Mouse (Mus musculus) frontal cortex, postnatal 10 days (tissue): ENCODE data around the gene D830030K20Rik.
"Not testable (repeated sequence)": the region's sequence is repeated elsewhere in the genome, so short reads cannot be mapped to it uniquely, and the experiment has no call there.

ENCODE experiments used
- DNase-seq, 2 experiments: peaks; one replicate each; pipeline ENCODE4 v3.0.0; 2022; ENCODE audit warnings: low spot score in 2 of 2, mixed read lengths in 1 of 2

Gene D830030K20Rik

GRCm38 (mm10) chr14:3208272-3209152 lies at the start of gene D830030K20Rik:
TSS of gene D830030K20Rik (plus strand) at chr14:3208488.
- peak in 1 of 2 experiments; percentile 4 for DNase-seq

DNA sequence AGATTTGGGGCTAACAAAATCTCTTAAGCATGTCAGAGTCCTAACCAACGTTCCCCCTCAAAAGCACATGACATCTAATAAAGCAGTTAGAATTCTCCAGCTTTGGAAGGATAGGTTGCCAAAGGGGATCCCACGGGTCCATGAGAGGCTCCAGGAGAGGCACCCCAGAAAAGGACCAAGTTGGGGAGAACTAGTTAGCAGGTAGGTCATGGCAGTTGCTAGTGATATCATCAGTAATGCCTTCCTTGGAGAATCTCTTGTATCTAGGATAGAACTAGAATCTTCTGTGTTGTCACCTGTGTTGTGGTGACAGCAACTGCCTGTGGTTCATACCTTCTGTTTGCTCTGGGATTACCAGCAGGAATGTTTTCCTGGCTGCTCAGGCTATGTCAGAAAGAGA lies 20.3 kb upstream of the D830030K20Rik start, which contains the start of gene Gm5795:
Gm5795 (plus strand) TSS at position 301 of the 400 bp plus-strand sequence.
- DNase-seq: not testable (repeated sequence)

GRCm38 (mm10) chr14:3209367-3209766 lies 1.1 kb downstream of the D830030K20Rik start:
- DNase-seq: peak in 1 of 2 experiments; percentile 14

DNA sequence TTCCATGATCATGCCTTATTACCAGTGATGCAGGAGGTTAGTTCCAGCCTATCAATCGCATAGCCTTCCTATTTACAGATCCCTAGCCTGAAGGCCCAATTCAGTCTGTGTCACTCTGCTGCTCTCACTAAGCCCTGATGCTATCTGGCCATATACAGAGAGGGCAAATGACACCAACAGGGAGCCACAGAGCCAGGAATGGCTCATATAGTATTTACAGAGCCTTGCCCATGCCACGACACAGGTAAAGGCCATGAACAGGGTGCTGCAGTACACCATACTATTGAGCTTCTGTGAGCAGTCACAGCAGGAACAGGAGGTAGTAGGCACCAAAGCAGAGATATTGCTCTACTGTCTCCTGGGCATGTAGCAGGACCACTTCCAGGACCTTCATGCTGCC lies 54.2 kb downstream of the D830030K20Rik start:
- DNase-seq: peak in 1 of 2 experiments; percentile 2
